Mouse (Mus musculus): ENCODE results near the gene Gm17018.

Gene Gm17018

DNA sequence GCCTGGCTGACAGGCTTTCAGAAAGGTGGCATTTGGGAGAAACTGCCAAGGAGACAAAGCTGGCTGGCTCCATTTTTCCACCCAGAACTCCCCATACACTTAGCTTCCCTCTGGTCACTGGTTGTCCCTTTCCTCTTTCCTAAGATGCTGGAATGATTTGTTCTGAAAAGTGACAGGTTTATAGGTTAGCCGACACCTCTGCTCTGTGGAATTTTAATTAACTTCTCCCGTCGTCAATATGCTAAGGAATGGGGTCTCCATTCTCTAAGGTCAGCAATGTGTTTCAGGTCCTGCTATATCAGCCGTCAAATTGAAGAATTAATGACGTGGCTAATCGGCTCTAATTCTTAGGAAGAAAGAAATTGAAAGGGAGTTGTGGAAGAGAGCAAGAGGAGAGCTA is 68.2 kb downstream of the Gm17018 start:
- DNase-seq, result no peak

DNA sequence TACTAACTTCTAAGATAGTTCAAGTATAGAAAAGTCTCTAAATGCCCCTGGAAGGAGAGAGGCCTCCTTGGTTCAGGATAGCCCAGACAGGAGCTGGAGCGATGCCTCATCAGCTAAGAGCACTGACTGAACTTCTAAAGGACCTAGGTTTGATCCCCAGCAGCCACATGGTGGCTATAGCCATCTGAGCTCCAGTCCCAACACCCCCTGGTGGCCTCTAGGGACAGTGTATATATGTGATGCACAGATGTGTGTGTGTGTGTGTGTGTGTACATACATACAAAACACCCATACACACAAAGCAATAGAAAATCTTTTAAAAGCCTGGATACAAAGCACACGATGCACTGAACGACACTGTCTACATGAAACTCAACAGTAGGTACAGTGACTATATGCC is 68.8 kb downstream of the Gm17018 start:
- DNase-seq, result no peak
